Mouse (Mus musculus) naive thymus-derived CD4-positive, alpha-beta T cell, adult 2 months (primary cell): ENCODE measurements at regions not wholly inside any gene's neighbourhood (a gene's known extent, or its start where the extent isn't known, plus 50 kb on each side); places are given as distances from the start of the nearest gene placed in this dataset.

Source experiments
- DNase-seq: peaks from one replicate; pipeline ENCODE4 v3.0.0-alpha.2; 2011; ENCODE audit warnings: low read depth

- DNase-seq, result peak; percentile 79
These were observed 715.4 kb upstream of the Cblb start for GRCm38 (mm10) chr16:51315608-51316007.

- no peak for DNase-seq
These were observed 698.8 kb upstream of the Cblb start for GRCm38 (mm10) chr16:51332262-51332661.

- no peak for DNase-seq
These were observed 696.1 kb upstream of the Cblb start for GRCm38 (mm10) chr16:51334972-51335371.

GRCm38 (mm10) chr16:51347120-51347519 lies 683.9 kb upstream of the Cblb start:
- no peak for DNase-seq

- no peak for DNase-seq
These were observed 678.9 kb upstream of the Cblb start for GRCm38 (mm10) chr16:51352151-51352550.

- DNase-seq, result no peak
These were observed 677.2 kb upstream of the Cblb start for GRCm38 (mm10) chr16:51353791-51354190.

GRCm38 (mm10) chr16:51370070-51370469 lies 661.0 kb upstream of the Cblb start:
- DNase-seq, result no peak

GRCm38 (mm10) chr16:51386456-51386855 lies 644.6 kb upstream of the Cblb start:
- DNase-seq, result no peak

- DNase-seq, result no peak
These were observed 643.5 kb upstream of the Cblb start for GRCm38 (mm10) chr16:51387498-51387897.

- DNase-seq, result peak; percentile 3
These were observed 637.2 kb upstream of the Cblb start for GRCm38 (mm10) chr16:51393871-51394270.
